Mouse (Mus musculus) CD8-positive naive resting alpha-beta T cell, adult 2 months (primary cell): Measurements from ENCODE around the gene Mpp4.

Source experiments
- DNase-seq, 2 experiments: peaks; one replicate each; pipeline ENCODE4 v3.0.0; 2022; ENCODE audit warnings: low read depth in 2 of 2, low spot score in 2 of 2

Mpp4 gene

GRCm38 (mm10) chr1:59163030-59163461 lies at the start of gene Mpp4:
Gene Mpp4 (minus strand): TSS chr1:59163389.
- DNase-seq: no peak

GRCm38 (mm10) chr1:59212951-59213350 lies 49.8 kb upstream of the Mpp4 start:
- DNase-seq: no peak

- DNase-seq: no peak
Measured at GRCm38 (mm10) chr1:59212076-59212779, 49.0 kb upstream of the Mpp4 start.

- no peak for DNase-seq
Measured at GRCm38 (mm10) chr1:59211651-59212050, 48.5 kb upstream of the Mpp4 start.

- DNase-seq: no peak
Measured at GRCm38 (mm10) chr1:59208331-59208730, 45.1 kb upstream of the Mpp4 start.

- no peak for DNase-seq
Measured at GRCm38 (mm10) chr1:59204489-59204888, 41.3 kb upstream of the Mpp4 start.

- DNase-seq: no peak
Measured at GRCm38 (mm10) chr1:59202367-59202766, 39.2 kb upstream of the Mpp4 start.

GRCm38 (mm10) chr1:59201561-59201960 lies 38.4 kb upstream of the Mpp4 start:
- no peak for DNase-seq

GRCm38 (mm10) chr1:59200960-59201359 lies 37.8 kb upstream of the Mpp4 start:
- no peak for DNase-seq

- DNase-seq: no peak
Measured at GRCm38 (mm10) chr1:59194979-59195378, 31.8 kb upstream of the Mpp4 start.

- DNase-seq: no peak
Measured at GRCm38 (mm10) chr1:59187786-59188185, 24.6 kb upstream of the Mpp4 start.

GRCm38 (mm10) chr1:59186317-59186716 lies 23.1 kb upstream of the Mpp4 start:
- DNase-seq: no peak

GRCm38 (mm10) chr1:59185410-59185809 lies 22.2 kb upstream of the Mpp4 start:
- DNase-seq: no peak

GRCm38 (mm10) chr1:59183045-59183444 lies 19.9 kb upstream of the Mpp4 start:
- no peak for DNase-seq

GRCm38 (mm10) chr1:59182373-59182772 lies 19.2 kb upstream of the Mpp4 start:
- DNase-seq: no peak

- no peak for DNase-seq
Measured at GRCm38 (mm10) chr1:59180003-59180402, 16.8 kb upstream of the Mpp4 start.

GRCm38 (mm10) chr1:59178401-59178800 lies 15.2 kb upstream of the Mpp4 start:
- DNase-seq: no peak

- no peak for DNase-seq
Measured at GRCm38 (mm10) chr1:59174514-59175373, 11.6 kb upstream of the Mpp4 start.

- no peak for DNase-seq
Measured at GRCm38 (mm10) chr1:59173023-59173422, 9.8 kb upstream of the Mpp4 start.

GRCm38 (mm10) chr1:59171875-59172274 lies 8.7 kb upstream of the Mpp4 start:
- no peak for DNase-seq

GRCm38 (mm10) chr1:59170290-59170689 lies 7.1 kb upstream of the Mpp4 start:
- DNase-seq: no peak

- no peak for DNase-seq
Measured at GRCm38 (mm10) chr1:59169586-59169985, 6.4 kb upstream of the Mpp4 start.
